Comparison of ENCODE assay signal across 11 mouse cellular contexts in genomic region chr8:87233805-87234331, GRCm38 (mm10).
DNase-seq lines count a peak whose midpoint lies in the region; ATAC-seq and TF ChIP-seq lines count a peak whose summit lies in the region.
"Had no signal": no experiment of that assay in that cellular context is flagged by ENCODE, and none has a peak within 500 bp of the region (broad histone marks: within the 10 kb centered on the region; RNA-seq: fewer than 3 reads in every experiment).

No protein-coding gene starts in this region.

- H3K4me3 ChIP-seq in intestine, embryonic 15.5 days (replicated peaks), result no peak overlapping the region
- H3K4me3 ChIP-seq in intestine, postnatal 0 days (ENCODE audit: low read depth, low read length), result no peak overlapping the region
- no peak overlapping the region for H3K4me3 ChIP-seq in embryonic facial prominence, embryonic 10.5 days
- no peak overlapping the region for H3K4me3 ChIP-seq in hindbrain, postnatal 0 days (ENCODE audit: low read length)
- no peak overlapping the region for H3K4me3 ChIP-seq in neural tube, embryonic 13.5 days
- H3K4me3 ChIP-seq: liver, embryonic 15.5 days had no signal

- ATAC-seq in intestine, embryonic 15.5 days, result peak; percentile 55; the same call in 1 of the 2 replicates
- ATAC-seq in intestine, postnatal 0 days, result no peak
- peak; percentile 87 for ATAC-seq in hindbrain, postnatal 0 days
- peak; percentile 37 for ATAC-seq in neural tube, embryonic 13.5 days (ENCODE audit: low read depth)

- H3K27ac ChIP-seq in intestine, embryonic 15.5 days, result no peak overlapping the region
- H3K27ac ChIP-seq in intestine, postnatal 0 days (ENCODE audit: low read depth, low read length), result no peak overlapping the region
- no peak overlapping the region for H3K27ac ChIP-seq in embryonic facial prominence, embryonic 10.5 days (replicated peaks)
- peak overlapping the region; percentile 76 for H3K27ac ChIP-seq in hindbrain, postnatal 0 days
- peak overlapping the region; percentile 67 for H3K27ac ChIP-seq in neural tube, embryonic 13.5 days (replicated peaks)
- H3K27ac ChIP-seq: liver, embryonic 15.5 days had no signal

- DNase-seq in embryonic facial prominence, embryonic 10.5 days (ENCODE audit: low spot score), result peak; percentile 22
- peak; percentile 86 for DNase-seq in hindbrain, postnatal 0 days (ENCODE audit: low spot score)
- no peak for DNase-seq in yolk sac, embryonic 10.5 days (ENCODE audit: low spot score)
- DNase-seq in adrenal gland, postnatal 36 days, result no peak
- no peak for DNase-seq in heart, postnatal 10 days
- DNase-seq: heart, postnatal 4 days; right cerebral cortex, adult 18-20 months had no signal

- H3K9me3 ChIP-seq in intestine, embryonic 15.5 days, result no peaks in the 10 kb centered on the region
- H3K9me3 ChIP-seq in intestine, postnatal 0 days (ENCODE audit: control insufficient read depth), result no peaks in the 10 kb centered on the region
- H3K9me3 ChIP-seq in embryonic facial prominence, embryonic 10.5 days, result no peaks in the 10 kb centered on the region
- H3K9me3 ChIP-seq in hindbrain, postnatal 0 days (ENCODE audit: low read length), result no peaks in the 10 kb centered on the region
- no peaks in the 10 kb centered on the region for H3K9me3 ChIP-seq in neural tube, embryonic 13.5 days
- H3K9me3 ChIP-seq: liver, embryonic 15.5 days had no signal

- no peak overlapping the region for H3K9ac ChIP-seq in intestine, embryonic 15.5 days
- no peak overlapping the region for H3K9ac ChIP-seq in intestine, postnatal 0 days (ENCODE audit: low read depth, low read length)
- H3K9ac ChIP-seq in hindbrain, postnatal 0 days (replicated peaks; ENCODE audit: low read length), result no peak overlapping the region
- H3K9ac ChIP-seq in neural tube, embryonic 13.5 days, result no peak overlapping the region
- H3K9ac ChIP-seq: liver, embryonic 15.5 days had no signal

- no peaks in the 10 kb centered on the region for H3K36me3 ChIP-seq in intestine, embryonic 15.5 days
- no peaks in the 10 kb centered on the region for H3K36me3 ChIP-seq in intestine, postnatal 0 days (ENCODE audit: control insufficient read depth, insufficient read depth)
- no peaks in the 10 kb centered on the region for H3K36me3 ChIP-seq in embryonic facial prominence, embryonic 10.5 days (replicated peaks)
- no peaks in the 10 kb centered on the region for H3K36me3 ChIP-seq in hindbrain, postnatal 0 days (ENCODE audit: insufficient read depth, low read length)
- no peaks in the 10 kb centered on the region for H3K36me3 ChIP-seq in neural tube, embryonic 13.5 days
- H3K36me3 ChIP-seq: liver, embryonic 15.5 days had no signal

- no peak for TF ChIP-seq CTCF in intestine, postnatal 0 days (IDR thresholded peaks at IDR 0.05; ENCODE audit: low read depth)
- TF ChIP-seq CTCF in hindbrain, postnatal 0 days (IDR thresholded peaks at IDR 0.05; ENCODE audit: low read depth), result no peak; the same call in 1 of the 2 replicates

- intact Hi-C loops in heart, postnatal 10 days (cut with DNase I), result no loop called here

- H3K27me3 ChIP-seq in intestine, embryonic 15.5 days (replicated peaks), result no peaks in the 10 kb centered on the region
- H3K27me3 ChIP-seq in intestine, postnatal 0 days (replicated peaks; ENCODE audit: control insufficient read depth, insufficient read depth, low read length), result no peaks in the 10 kb centered on the region
- 0 out of 2 replicates have a peak, but pooled peaks cover 10% of the 10 kb centered on the region for H3K27me3 ChIP-seq in embryonic facial prominence, embryonic 10.5 days (replicated peaks; ENCODE audit: low read depth, poor library complexity, severe bottlenecking)
- H3K27me3 ChIP-seq in hindbrain, postnatal 0 days (ENCODE audit: insufficient read depth, low read length), result no peaks in the 10 kb centered on the region
- 0 out of 2 replicates have a peak, but pooled peaks cover 2% of the 10 kb centered on the region for H3K27me3 ChIP-seq in neural tube, embryonic 13.5 days
- H3K27me3 ChIP-seq: liver, embryonic 15.5 days had no signal

- no peak overlapping the region for H3K4me2 ChIP-seq in intestine, embryonic 15.5 days (replicated peaks)
- H3K4me2 ChIP-seq in intestine, postnatal 0 days (replicated peaks; ENCODE audit: low read depth), result no peak overlapping the region
- 0 out of 2 replicates have a peak overlapping the region, but pooled peaks have one; percentile 10 for H3K4me2 ChIP-seq in hindbrain, postnatal 0 days (ENCODE audit: low read depth, low read length)
- no peak overlapping the region for H3K4me2 ChIP-seq in neural tube, embryonic 13.5 days
- H3K4me2 ChIP-seq: liver, embryonic 15.5 days had no signal

- H3K4me1 ChIP-seq in intestine, embryonic 15.5 days (replicated peaks), result no peaks in the 10 kb centered on the region
- no peaks in the 10 kb centered on the region for H3K4me1 ChIP-seq in intestine, postnatal 0 days (replicated peaks; ENCODE audit: control insufficient read depth, insufficient read depth, low read length)
- peaks cover 43% of the 10 kb centered on the region for H3K4me1 ChIP-seq in embryonic facial prominence, embryonic 10.5 days
- peaks cover 20% of the 10 kb centered on the region for H3K4me1 ChIP-seq in hindbrain, postnatal 0 days (ENCODE audit: insufficient read depth, low read length)
- peaks cover 74% of the 10 kb centered on the region for H3K4me1 ChIP-seq in neural tube, embryonic 13.5 days (replicated peaks)
- H3K4me1 ChIP-seq: liver, embryonic 15.5 days had no signal

- 45% methylated on average over 10 of the region's 10 CpGs for WGBS in intestine, embryonic 15.5 days
- WGBS in intestine, postnatal 0 days, result 46% methylated on average over 10 of the region's 10 CpGs
- WGBS in embryonic facial prominence, embryonic 10.5 days, result 59% methylated on average over 10 of the region's 10 CpGs
- 12% methylated on average over 10 of the region's 10 CpGs for WGBS in hindbrain, postnatal 0 days
- 35% methylated on average over 10 of the region's 10 CpGs for WGBS in neural tube, embryonic 13.5 days

Comparison
In these comparisons a context has a peak if more than half of its experiments do, and no peak if none do; other contexts are left out.
1. H3K27ac ChIP-seq: peak in hindbrain, postnatal 0 days (single experiment) and neural tube, embryonic 13.5 days (single experiment); none in intestine, embryonic 15.5 days (single experiment), intestine, postnatal 0 days (single experiment) and embryonic facial prominence, embryonic 10.5 days (single experiment).
2. DNase-seq: peak in embryonic facial prominence, embryonic 10.5 days (single experiment) and hindbrain, postnatal 0 days (single experiment); none in yolk sac, embryonic 10.5 days (single experiment), adrenal gland, postnatal 36 days (0 of 2) and heart, postnatal 10 days (0 of 2).